Mouse (Mus musculus) induced T-regulatory cell, adult 2 months (primary cell): ENCODE results near the gene Psmc1.

Experiments
- DNase-seq: peaks from one replicate; pipeline ENCODE4 v3.0.0-alpha.2; 2012; ENCODE audit warnings: low read depth

The Psmc1 gene

GRCm38 (mm10) chr12:100109986-100110696 lies at the start of gene Psmc1:
TSS of gene Psmc1 (plus strand) at chr12:100110154.
- peak; percentile 95 for DNase-seq

DNA sequence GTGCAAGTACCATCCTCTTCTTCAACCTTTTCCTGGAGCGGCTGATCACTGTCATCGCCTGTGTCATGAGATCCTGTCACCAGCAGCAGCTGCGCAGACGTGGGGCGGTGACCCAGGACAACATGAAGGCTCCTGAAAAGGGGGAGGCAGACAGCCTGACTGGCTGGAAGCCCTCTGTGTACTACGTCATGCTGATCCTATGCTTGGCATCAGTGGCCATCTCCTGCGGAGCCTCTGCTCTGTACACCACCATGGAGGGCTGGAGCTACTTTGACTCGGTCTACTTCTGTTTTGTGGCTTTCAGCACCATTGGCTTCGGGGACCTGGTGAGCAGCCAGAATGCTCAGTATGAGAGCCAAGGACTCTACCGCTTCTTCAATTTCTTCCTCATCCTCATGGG lies 48.9 kb upstream of the Psmc1 start:
- no peak for DNase-seq

DNA sequence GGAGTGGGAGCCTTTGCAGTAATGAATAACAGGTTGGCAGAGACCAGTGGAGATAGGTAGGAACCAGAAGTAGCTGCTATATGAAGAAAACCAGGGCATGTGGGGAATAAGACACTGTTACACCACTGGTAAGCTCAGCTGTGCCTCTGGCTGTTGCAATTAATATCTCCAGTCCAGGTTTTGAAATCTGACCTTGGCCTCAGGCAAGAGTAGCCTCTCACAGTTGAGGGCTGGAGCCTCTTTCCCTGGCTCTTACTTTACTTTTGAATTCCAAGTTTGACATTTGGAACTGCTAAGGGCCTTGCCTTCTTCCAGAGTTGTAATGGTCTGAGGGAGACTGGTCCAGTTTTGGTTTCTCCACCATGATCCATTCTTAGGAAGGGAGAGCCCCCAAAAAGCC lies 48.1 kb upstream of the Psmc1 start:
- DNase-seq = no peak

DNA sequence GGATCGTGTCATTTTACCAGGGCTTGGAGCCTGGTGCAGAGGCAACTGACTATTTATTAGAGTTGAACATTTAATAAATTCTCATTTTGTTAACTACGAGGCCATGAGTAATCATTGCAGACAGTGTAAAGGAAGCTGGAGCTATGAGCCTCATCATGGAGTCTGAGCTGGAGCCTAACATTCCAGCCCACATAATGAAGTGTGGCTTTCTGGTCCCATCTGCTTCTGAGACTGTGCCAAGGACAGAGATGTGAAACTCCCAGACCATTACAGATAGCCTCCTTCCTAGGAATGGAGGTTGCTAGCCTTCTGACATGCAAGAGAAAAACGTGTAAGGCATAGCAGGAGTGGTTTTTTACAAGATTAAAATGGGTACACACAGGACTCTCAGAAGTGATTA lies 47.4 kb upstream of the Psmc1 start:
- DNase-seq = no peak

GRCm38 (mm10) chr12:100065109-100065508 lies 44.8 kb upstream of the Psmc1 start:
- no peak for DNase-seq

DNA sequence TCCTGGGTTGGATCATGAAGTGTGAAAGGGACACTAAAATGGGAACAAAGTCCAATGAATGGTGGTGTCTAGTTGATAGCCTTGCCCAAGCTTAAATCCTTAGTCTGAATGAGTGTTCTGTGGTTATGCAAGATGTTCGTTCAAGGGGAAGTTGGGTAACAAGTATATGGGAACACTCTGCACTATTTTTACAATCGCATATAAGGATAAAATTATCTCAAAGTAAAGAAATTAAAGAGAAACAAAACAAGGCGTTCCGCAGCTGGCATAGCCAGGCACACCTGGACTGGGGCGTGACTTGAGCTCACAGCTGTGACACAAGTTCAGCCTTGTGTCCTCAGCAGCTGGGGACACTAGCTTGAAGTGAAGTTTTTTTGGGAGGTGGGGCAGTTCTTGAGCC lies 42.5 kb upstream of the Psmc1 start:
- no peak for DNase-seq

- no peak for DNase-seq
Observed at GRCm38 (mm10) chr12:100073201-100073672, 36.7 kb upstream of the Psmc1 start.

- DNase-seq = no peak
Observed at GRCm38 (mm10) chr12:100075715-100076114, 34.2 kb upstream of the Psmc1 start.

DNA sequence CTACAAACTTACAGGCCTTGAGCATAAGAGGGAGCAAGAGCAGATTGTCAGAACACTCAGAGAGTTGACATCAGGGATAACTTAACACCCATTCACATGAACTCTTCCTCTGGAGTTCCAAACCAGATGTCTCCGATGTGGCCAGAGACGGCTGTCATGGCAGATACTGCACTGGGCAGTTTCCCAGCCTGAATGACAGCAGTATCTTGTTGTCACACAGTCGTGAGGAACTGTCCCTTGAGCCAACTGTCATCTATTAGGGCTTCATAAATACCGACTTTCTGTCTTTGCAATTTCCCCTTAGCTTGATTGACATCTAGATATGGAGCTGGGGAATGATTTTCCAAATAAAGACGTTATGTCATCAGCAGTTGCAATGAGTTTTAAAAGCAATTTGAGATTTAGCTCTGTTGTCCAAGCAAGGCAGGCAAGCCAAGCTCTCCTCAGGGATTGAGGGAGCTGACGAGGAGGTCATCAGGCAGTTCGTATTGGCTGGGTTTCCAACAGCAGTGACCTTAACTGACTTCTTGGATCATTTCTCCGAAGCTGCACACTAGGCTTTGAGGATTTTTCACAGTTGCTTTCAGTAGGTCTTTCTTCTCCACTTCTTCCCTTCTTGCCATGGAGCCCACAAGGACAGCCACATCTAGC lies 30.2 kb upstream of the Psmc1 start:
- no peak for DNase-seq

DNA sequence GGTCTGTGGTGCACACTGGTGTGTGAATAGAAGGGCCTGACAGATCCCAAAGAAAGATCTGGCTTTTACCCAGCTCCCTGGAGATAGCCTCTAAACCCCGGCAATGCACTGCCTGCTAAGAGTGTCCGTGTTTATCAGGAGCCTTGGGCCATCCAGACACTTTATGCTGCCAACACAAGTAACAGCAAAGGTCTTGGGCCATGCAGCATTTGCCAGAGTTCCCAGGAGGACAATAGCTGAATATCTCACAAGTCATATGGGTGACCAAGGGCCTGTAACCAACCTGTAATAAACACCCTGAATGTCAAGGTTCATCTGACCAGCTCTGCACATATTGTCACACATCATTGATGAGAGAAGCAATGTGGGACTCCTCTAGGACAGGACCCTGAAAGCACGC lies 21.9 kb upstream of the Psmc1 start:
- DNase-seq = no peak

DNA sequence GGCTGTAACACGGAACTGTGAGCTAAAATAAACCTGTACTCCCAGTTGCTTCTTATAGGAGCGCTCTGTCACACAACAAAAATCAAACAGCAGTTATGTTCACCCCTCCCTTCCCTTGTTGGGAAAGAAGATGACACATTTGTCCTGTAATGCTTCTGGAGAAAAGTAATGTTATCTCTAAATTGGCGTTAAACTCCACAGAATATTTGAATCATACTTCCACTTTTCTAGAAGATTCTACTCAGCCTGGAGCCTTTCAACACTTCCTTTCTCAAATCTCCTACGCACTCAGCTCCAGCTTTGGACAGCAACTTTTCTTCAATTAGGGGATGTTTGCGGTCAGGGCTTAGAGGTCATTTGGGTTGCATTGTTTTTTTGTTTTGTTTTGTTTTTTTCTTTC lies 20.7 kb upstream of the Psmc1 start:
- DNase-seq = no peak

- DNase-seq = no peak
Observed at GRCm38 (mm10) chr12:100090750-100091149, 19.2 kb upstream of the Psmc1 start.

- no peak for DNase-seq
Observed at GRCm38 (mm10) chr12:100093046-100093445, 16.9 kb upstream of the Psmc1 start.

- no peak for DNase-seq
Observed at GRCm38 (mm10) chr12:100099971-100100706, 9.8 kb upstream of the Psmc1 start.

GRCm38 (mm10) chr12:100100707-100101030 lies 9.3 kb upstream of the Psmc1 start:
- DNase-seq = no peak

GRCm38 (mm10) chr12:100101651-100102050 lies 8.3 kb upstream of the Psmc1 start:
- DNase-seq = no peak

DNA sequence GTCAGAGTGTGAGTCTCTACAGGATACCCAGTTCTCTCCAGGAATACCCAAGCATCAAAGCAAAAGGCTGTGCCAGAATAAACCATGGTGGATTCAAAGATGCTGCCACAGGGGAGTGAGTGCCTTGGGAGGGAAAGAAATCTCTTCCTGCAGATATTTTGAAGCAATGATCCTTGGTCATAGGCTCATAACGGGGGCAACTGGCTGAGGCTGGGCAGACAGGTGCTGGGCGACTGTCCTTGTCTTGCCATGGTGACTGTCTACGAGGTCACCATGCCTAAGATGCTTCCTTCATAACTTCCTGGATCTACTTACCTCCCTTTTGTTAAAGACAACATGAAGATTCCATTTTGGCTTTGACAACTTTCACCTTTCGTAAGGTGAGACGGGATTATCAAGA lies 5.4 kb upstream of the Psmc1 start:
- no peak for DNase-seq

GRCm38 (mm10) chr12:100106275-100106895 lies 3.6 kb upstream of the Psmc1 start:
- peak; percentile 92 for DNase-seq

GRCm38 (mm10) chr12:100107436-100107835 lies 2.5 kb upstream of the Psmc1 start:
- DNase-seq = peak; percentile 26

- DNase-seq = no peak
Observed at GRCm38 (mm10) chr12:100115982-100116381, 6.0 kb downstream of the Psmc1 start.

DNA sequence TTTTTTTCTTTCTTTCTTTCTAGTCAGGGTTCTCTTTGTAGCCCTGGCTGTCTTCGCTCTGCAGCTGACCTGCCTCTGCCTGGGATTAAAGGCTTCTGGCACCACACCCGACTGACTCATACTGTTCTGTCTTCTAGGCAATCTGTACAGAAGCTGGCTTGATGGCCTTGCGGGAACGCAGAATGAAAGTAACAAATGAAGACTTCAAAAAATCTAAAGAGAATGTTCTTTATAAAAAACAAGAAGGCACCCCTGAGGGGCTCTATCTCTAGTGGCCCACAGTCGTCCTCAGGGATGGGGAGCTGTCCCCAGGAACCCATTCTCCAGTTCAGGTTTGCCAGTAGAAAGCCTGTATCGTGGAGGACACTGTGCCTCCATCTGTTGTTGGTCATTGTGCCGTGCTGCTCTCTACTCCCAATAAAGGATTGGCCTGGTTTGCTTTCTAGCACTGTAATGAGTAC lies 13.0 kb downstream of the Psmc1 start:
- DNase-seq = no peak

- no peak for DNase-seq
Observed at GRCm38 (mm10) chr12:100123476-100123875, 13.5 kb downstream of the Psmc1 start.
